Mouse (Mus musculus): ENCODE measurements around the gene Ggct. TPM values are rescaled to one million over a fixed set of nuclear protein-coding genes. Genes with fewer than 3 reads are reported as not detected.

Ggct gene
- polyA plus RNA-seq, 1 experiment from 2014 or later: 9.0 TPM

DNA sequence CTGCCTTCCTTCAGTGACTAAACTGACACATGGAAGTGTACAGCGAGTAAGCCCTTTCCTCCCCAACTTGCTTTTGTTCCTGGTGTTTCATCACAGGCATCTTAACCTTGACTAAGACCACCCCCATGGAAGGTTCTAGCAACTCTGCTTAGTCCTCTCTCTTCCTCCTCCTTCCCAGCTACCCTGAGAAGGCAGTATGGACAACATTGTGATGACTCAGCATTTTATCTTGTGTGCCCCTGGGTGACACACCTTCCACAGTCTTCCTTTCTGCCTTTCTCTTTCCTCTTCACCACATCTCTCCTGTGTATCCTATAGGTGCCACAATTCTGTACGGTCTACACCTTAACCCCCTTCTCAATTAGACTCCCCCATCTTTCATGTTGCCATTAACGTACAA is 21.4 kb upstream of the Ggct start:
- Histone ChIP-seq H3K4me2 (no peak overlapping the region), H3K36me3 (no peaks in the 10 kb centered on the region), H3K27me3 (peaks cover 6% of the 10 kb centered on the region; the same call in 1 of the 2 replicates), H3K9ac (no peak overlapping the region), H3K27ac (no peak overlapping the region), H3K4me1 (peaks cover 7% of the 10 kb centered on the region), H3K9me3 (replicated peaks) (no peaks in the 10 kb centered on the region), H3K4me3 (replicated peaks) (no peak overlapping the region)
- no peak for ATAC-seq (replicated peaks; ENCODE audit: low FRiP score)
- 80% methylated on average over 3 of the region's 3 CpGs for WGBS

DNA sequence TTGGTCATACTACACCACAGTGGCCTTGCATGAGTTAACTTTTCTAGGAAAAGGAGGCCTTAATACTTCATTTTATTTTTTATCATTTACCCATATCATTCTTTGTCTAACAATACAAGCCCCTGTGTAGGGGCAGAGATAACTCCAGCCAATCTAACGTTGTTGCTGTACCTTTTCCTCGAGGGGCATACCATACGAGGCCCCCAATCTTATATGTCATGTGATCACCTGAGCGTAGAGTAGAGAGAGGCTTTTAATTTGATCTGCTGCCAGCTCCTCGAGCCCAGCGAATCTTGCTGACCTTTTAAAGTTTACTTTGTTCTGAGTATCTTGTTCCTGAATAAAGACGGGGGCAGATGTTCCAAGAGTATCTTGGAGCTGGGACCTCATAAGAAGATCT is 19.8 kb upstream of the Ggct start:
- no peak overlapping the region for H3K9ac ChIP-seq
- H3K27ac ChIP-seq: no peak overlapping the region
- no peak overlapping the region for H3K4me3 ChIP-seq (replicated peaks)
- H3K4me1 ChIP-seq: peaks cover 7% of the 10 kb centered on the region
- WGBS: 44% methylated on average over 7 of the region's 7 CpGs
- H3K4me2 ChIP-seq: no peak overlapping the region
- peaks cover 6% of the 10 kb centered on the region; the same call in 1 of the 2 replicates for H3K27me3 ChIP-seq
- no peak for ATAC-seq (replicated peaks; ENCODE audit: low FRiP score)
- no peaks in the 10 kb centered on the region for H3K9me3 ChIP-seq (replicated peaks)
- H3K36me3 ChIP-seq: no peaks in the 10 kb centered on the region

DNA sequence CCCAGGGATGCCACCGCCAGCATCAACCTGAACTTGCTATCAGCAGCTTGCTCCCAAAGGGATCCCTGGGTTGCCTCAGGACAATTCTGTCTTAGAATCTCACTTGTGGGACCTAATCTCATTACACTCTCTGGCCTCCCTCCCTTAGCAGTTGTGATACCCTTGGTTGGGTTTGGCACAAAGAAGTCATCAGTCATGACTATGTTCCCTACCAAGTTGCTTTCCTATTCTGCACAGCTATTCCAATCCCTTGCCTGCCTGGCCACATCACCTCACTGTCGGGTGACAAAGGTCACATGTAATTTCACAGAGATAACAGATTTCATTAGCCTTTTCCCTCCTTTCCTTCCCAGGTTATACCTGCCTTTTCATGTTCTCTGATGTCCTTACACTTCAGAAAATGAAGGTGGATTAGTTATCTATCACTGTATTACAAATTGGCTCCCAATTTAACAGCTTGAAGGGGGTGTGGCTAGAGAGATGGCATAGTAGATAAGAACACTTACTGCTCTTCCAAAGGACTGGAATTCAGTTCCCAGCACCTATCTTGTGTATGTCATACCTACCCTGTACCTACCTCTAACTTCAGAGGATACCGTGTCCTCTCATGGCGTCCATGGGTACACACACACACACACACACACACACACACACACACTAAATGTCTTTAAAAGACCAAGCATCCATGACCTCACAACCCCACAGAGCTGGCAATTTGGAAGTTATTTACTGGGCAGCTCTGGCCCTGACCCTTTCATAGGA is 17.8 kb upstream of the Ggct start:
- 71% methylated on average over 4 of the region's 4 CpGs for WGBS
- Histone ChIP-seq H3K4me3 (replicated peaks) (no peak overlapping the region), H3K9me3 (replicated peaks) (no peaks in the 10 kb centered on the region), H3K36me3 (no peaks in the 10 kb centered on the region), H3K27ac (no peak overlapping the region), H3K4me1 (no peaks in the 10 kb centered on the region), H3K27me3 (peaks cover 6% of the 10 kb centered on the region; the same call in 1 of the 2 replicates), H3K4me2 (no peak overlapping the region), H3K9ac (no peak overlapping the region)
- ATAC-seq (replicated peaks; ENCODE audit: low FRiP score): no peak

DNA sequence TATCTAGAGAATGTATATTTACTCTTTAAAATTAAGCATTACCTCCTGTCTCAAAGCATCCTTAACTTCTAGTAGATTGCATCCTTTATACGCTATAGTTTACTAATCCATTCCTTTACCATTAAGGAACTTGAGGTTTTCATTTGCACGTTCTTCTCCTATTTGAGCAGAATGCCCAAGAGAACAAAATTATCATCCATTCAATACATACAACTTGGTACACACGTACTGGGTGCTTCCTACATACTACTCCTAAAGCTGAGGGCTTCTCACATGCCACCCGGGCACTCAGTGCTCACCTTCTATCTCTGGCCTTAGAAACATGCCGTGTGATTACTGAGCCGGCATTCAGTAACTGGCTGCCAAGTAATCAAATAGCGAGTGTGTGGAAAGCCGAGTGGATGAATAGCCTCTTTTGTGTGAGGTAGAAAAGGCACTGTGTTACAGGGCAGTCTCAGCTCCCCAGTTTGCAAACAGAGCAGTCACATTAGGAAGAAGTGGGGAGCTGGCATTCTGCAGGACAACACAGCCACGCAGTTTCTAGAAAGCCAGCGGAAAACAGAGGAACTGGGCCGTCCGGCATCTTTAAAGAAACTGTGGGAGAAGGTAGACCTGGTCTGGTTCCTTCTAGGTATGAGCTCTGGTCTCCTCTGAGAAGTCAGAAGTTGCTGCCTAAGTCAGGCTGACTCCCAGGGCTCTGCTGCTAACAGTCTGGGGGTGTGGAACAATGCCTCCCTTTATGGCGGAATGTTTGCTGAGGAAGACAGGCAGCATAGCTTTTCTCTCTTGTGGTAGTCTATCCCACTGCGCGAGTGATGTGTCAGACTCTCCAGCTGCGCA is 16.9 kb upstream of the Ggct start:
- no peak for ATAC-seq (replicated peaks; ENCODE audit: low FRiP score)
- H3K4me1 ChIP-seq: no peaks in the 10 kb centered on the region
- H3K9me3 ChIP-seq (replicated peaks): no peaks in the 10 kb centered on the region
- peaks cover 6% of the 10 kb centered on the region; the same call in 1 of the 2 replicates for H3K27me3 ChIP-seq
- H3K4me2 ChIP-seq: 0 out of 2 replicates have a peak overlapping the region, but pooled peaks have one; percentile 21
- no peak overlapping the region for H3K27ac ChIP-seq
- no peak overlapping the region for H3K4me3 ChIP-seq (replicated peaks)
- H3K9ac ChIP-seq: no peak overlapping the region
- 40% methylated on average over 16 of the region's 16 CpGs for WGBS
- H3K36me3 ChIP-seq: no peaks in the 10 kb centered on the region

DNA sequence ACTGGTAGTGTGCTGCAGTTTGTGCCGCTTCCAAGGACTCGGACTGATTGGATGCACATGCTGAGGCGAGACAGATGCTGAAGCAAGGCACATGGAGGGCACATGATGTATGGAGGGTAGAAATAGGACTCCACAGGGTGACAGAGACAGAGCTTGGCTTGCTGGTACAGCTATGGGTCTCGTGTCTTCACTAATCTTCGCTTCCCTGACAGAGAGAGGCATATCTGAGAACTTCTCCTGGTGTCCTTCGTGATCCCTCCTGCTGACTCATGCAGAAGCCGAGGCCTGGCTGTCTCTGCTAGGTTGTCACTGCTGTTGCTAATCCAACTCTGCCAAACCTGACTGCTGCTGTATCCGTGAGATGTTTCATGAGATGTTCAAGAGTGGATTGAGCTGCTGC is 15.7 kb upstream of the Ggct start:
- Histone ChIP-seq H3K4me3 (replicated peaks) (no peak overlapping the region), H3K27ac (no peak overlapping the region), H3K4me1 (no peaks in the 10 kb centered on the region), H3K9ac (no peak overlapping the region), H3K27me3 (peaks cover 6% of the 10 kb centered on the region; the same call in 1 of the 2 replicates), H3K9me3 (replicated peaks) (no peaks in the 10 kb centered on the region), H3K36me3 (no peaks in the 10 kb centered on the region), H3K4me2 (no peak overlapping the region)
- no peak for ATAC-seq (replicated peaks; ENCODE audit: low FRiP score)
- WGBS: 84% methylated on average over 8 of the region's 8 CpGs

DNA sequence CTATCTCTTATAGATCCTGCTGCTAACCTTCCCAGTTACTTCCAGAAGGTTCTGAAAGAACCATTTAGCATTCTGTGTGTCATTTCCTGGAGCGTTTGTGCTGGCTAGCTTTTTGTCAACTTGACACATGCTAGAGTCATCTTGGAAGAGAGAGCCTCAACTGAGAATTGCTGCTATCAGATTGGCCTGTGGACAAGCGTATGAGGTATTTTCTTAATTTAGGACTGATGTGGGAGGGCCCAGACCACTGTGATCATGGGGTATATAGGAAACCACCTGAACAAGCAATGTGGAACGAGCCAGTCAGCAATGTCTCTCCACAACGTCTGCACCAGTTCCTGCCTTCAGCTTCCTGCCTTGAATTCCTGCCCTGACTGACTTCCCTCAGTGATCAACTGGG is 10.8 kb upstream of the Ggct start:
- Histone ChIP-seq H3K27me3 (no peaks in the 10 kb centered on the region), H3K9me3 (replicated peaks) (no peaks in the 10 kb centered on the region), H3K4me1 (no peaks in the 10 kb centered on the region), H3K36me3 (no peaks in the 10 kb centered on the region), H3K4me3 (replicated peaks) (no peak overlapping the region), H3K4me2 (no peak overlapping the region), H3K9ac (no peak overlapping the region), H3K27ac (no peak overlapping the region)
- WGBS: 64% methylated on average over 4 of the region's 4 CpGs
- ATAC-seq (replicated peaks; ENCODE audit: low FRiP score): no peak

DNA sequence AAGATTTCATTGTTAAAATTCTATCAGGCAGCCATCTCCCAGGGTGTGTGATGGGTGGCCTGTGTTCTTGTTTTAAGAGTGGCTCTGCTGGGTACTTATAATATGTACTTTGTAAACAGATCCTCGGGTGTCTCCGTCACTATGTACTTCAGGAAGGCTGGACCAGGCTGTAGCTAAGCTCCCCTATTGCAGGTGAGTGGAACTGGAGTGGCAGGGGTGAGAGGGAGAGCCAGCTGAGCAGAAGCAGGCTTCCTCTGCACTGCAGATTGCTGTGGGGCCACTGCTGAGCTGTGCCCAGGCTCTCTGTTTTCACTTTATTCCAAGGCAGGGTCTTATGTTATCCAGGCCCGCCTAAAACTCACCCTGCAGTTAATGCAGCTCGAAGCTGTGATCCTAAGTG is 9.7 kb upstream of the Ggct start:
- no peak overlapping the region for H3K9ac ChIP-seq
- WGBS: 69% methylated on average over 4 of the region's 4 CpGs

DNA sequence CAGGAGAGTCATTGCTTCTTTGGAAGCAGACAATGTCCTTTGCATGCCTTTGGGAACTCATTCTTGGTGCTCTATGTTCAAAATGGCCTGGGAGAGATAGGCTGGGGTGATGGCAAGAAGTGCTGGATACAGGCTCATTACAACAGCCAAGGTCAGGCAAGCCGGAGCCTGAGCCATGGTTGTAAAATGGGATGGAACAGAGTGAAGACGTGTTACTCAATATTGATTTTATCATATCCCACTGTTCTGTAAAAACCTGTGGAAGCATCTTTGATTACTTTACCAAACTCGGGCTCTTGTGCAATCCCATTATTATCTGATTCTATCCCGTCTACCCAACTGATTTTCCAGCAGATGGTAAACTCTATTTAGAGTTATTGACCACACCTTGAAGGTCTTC is 8.6 kb upstream of the Ggct start:
- Histone ChIP-seq H3K9me3 (replicated peaks) (no peaks in the 10 kb centered on the region), H3K4me2 (no peak overlapping the region), H3K9ac (no peak overlapping the region), H3K4me1 (no peaks in the 10 kb centered on the region), H3K27ac (no peak overlapping the region), H3K27me3 (no peaks in the 10 kb centered on the region), H3K36me3 (no peaks in the 10 kb centered on the region), H3K4me3 (replicated peaks) (no peak overlapping the region)
- ATAC-seq (replicated peaks; ENCODE audit: low FRiP score): no peak
- 90% methylated on average over 4 of the region's 4 CpGs for WGBS

More for the DNA sequence above, 9.7 kb upstream of the Ggct start:
- Histone ChIP-seq H3K36me3 (no peaks in the 10 kb centered on the region), H3K4me1 (no peaks in the 10 kb centered on the region), H3K9me3 (replicated peaks) (no peaks in the 10 kb centered on the region), H3K27me3 (no peaks in the 10 kb centered on the region), H3K4me3 (replicated peaks) (no peak overlapping the region), H3K27ac (no peak overlapping the region), H3K4me2 (no peak overlapping the region)
- ATAC-seq (replicated peaks; ENCODE audit: low FRiP score): no peak

DNA sequence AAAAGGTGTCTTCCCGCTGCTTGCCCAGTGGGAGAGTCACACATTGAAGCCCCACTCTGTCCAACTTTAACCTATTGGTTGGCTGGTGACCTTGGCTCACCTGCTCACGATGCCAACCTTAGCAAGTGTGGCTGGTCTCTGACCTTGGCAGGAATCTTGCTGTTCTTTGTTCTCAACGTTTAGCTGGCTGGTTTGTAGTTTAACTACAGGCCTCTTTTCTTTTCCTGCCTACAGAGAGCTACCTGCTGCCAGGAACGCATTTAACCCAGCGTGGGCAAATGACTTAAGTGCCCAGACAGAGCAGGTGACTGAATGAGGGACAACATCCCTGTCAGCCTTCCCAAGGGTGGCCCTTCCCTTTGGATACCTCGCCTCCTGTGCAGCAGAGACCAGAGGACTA is 5.0 kb upstream of the Ggct start:
- H3K4me3 ChIP-seq (replicated peaks): no peak overlapping the region
- no peaks in the 10 kb centered on the region for H3K27me3 ChIP-seq
- no peak overlapping the region for H3K27ac ChIP-seq
- no peaks in the 10 kb centered on the region for H3K36me3 ChIP-seq
- H3K9ac ChIP-seq: no peak overlapping the region
- H3K9me3 ChIP-seq (replicated peaks): no peaks in the 10 kb centered on the region
- no peak overlapping the region for H3K4me2 ChIP-seq
- WGBS: 80% methylated on average over 6 of the region's 6 CpGs
- no peak for ATAC-seq (replicated peaks; ENCODE audit: low FRiP score)
- no peaks in the 10 kb centered on the region; the same call in 1 of the 2 replicates for H3K4me1 ChIP-seq

DNA sequence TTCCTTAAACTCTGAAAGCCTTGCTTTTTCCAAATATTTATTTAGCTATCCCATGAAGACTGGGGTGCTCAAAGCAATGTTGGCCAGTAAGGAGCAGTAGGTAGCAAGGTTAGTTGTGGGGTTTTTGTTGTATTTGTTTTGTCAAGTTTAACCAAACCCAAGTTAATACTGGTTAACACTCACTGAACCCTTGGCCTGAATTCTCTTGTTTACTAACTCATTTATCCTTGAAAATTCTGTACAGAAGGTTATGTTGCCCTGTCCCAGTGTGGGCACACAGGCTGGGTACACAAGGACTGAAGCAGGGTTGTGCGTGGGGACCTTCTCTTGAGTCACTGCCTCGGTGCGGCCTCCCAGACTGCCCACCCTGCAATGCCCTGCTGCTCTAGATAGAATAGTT is 3.6 kb upstream of the Ggct start:
- Histone ChIP-seq H3K9ac (no peak overlapping the region), H3K4me3 (replicated peaks) (no peak overlapping the region), H3K4me1 (peaks cover 10% of the 10 kb centered on the region), H3K27me3 (no peaks in the 10 kb centered on the region), H3K36me3 (no peaks in the 10 kb centered on the region), H3K9me3 (replicated peaks) (no peaks in the 10 kb centered on the region), H3K4me2 (no peak overlapping the region), H3K27ac (no peak overlapping the region)
- ATAC-seq (replicated peaks; ENCODE audit: low FRiP score): no peak
- 92% methylated on average over 3 of the region's 3 CpGs for WGBS

DNA sequence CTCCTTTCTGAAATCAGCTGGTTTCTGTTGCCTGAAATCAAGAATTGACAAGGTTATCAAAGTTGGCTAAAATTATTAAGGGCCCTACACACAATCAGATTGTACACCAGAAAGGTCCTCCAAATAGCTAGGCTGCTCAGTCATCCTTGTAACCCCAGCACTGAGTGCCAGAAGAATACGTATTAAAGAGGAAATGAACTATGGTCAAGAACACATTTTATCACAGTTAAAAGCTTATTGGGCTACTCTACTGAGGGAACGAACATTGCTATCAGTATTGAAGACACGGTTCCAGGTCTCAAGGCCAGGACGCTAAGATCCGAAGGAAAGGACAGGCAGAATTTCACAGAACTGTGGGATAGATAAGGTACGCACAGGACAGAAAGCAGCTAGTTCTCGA is 609 bp downstream of the Ggct start:
- no peak for ATAC-seq (replicated peaks; ENCODE audit: low FRiP score)
- 4% methylated on average over 7 of the region's 7 CpGs for WGBS

DNA sequence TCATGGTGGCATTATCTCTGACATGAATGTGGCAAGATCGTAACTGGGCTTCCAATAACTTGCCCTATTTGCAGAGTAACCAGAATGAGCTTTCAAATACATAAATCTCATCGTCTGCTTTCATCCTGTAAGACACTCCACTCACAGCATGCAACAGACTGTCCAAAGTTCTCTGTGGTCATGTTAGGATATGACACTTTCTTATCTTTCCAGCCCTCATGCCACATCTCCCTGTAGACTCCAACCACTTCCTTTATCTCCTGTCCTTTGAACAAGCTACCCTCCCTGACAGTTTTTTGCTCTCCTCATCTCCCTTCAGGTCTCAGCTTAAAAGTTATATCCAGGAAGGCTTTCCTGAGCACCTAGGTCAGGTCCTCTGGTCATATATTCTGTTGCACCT is 1.6 kb downstream of the Ggct start:
- no peak overlapping the region for H3K9ac ChIP-seq
- H3K4me3 ChIP-seq (replicated peaks): no peak overlapping the region
- no peaks in the 10 kb centered on the region for H3K9me3 ChIP-seq (replicated peaks)
- no peaks in the 10 kb centered on the region for H3K36me3 ChIP-seq
- H3K27me3 ChIP-seq: no peaks in the 10 kb centered on the region
- peaks cover 10% of the 10 kb centered on the region for H3K4me1 ChIP-seq
- H3K27ac ChIP-seq: no peak overlapping the region
- no peak overlapping the region for H3K4me2 ChIP-seq
- ATAC-seq (replicated peaks; ENCODE audit: low FRiP score): no peak
- 84% methylated on average over 2 of the region's 2 CpGs for WGBS

More for the DNA sequence above, 609 bp downstream of the Ggct start:
- Histone ChIP-seq H3K4me3 (replicated peaks) (peak overlapping the region; percentile 55), H3K27ac (peak overlapping the region; percentile 34; the same call in 1 of the 2 replicates), H3K9me3 (replicated peaks) (no peaks in the 10 kb centered on the region), H3K9ac (peak overlapping the region; percentile 43), H3K4me2 (peak overlapping the region; percentile 96), H3K27me3 (no peaks in the 10 kb centered on the region), H3K36me3 (no peaks in the 10 kb centered on the region), H3K4me1 (peaks cover 10% of the 10 kb centered on the region)
